Mouse (Mus musculus) monocyte, adult 2 months (primary cell): Measurements from ENCODE around the gene Gm37240.

Experiments used
- DNase-seq, 2 experiments: peaks; one replicate each; pipeline ENCODE4 v3.0.0; 2022; ENCODE audit warnings: low spot score in 2 of 2, low read depth in 1 of 2

Gene Gm37240

DNA sequence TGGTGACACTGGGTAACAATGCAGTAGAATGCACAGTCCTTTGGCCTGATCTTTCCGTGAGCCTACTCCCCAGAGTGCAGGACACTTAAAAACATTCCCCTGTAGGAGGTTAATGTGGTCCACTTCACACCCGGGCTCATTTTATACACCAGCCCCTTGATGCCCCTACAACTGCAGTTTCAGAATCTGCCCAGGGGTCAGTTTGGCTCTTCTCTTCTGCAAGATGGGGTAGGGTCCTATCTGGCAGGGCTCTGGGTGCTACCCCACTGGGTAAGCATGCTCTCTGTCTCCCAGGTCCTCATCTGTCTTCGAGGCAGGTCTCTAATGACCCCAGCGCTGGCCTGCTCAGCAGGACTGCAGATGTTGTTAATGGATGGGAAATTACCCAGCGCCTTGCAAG, 783.0 kb downstream of the Gm37240 start:
- DNase-seq: no peak

- DNase-seq: no peak
These were observed 806.3 kb downstream of the Gm37240 start for GRCm38 (mm10) chr3:85080882-85081558.

DNA sequence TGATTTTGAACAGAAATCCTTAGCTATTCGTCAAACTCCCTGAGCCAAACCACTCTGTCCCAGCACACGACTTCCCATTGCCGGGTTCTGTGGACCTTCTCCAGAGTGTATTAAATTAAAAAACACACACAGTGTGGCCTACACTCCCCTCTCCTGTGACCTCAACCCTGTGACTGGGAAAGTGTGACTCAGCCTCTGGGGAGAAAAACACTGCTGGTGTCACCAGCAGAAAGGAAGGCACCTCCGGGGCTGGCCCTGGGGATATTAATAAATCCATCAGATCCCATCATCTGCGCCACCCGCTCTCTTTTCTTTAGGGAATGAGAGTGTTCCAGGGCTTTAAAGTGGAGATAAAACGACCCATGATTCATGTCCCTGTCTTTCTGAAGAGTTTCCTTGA, 823.2 kb downstream of the Gm37240 start:
- DNase-seq: no peak

GRCm38 (mm10) chr3:85060153-85060552, 827.2 kb downstream of the Gm37240 start:
- DNase-seq: no peak

GRCm38 (mm10) chr3:85057245-85057644, 830.1 kb downstream of the Gm37240 start:
- DNase-seq: no peak

GRCm38 (mm10) chr3:85053526-85053925, 833.8 kb downstream of the Gm37240 start:
- DNase-seq: no peak

- DNase-seq: no peak
These were observed 835.1 kb downstream of the Gm37240 start for GRCm38 (mm10) chr3:85052196-85052595.

DNA sequence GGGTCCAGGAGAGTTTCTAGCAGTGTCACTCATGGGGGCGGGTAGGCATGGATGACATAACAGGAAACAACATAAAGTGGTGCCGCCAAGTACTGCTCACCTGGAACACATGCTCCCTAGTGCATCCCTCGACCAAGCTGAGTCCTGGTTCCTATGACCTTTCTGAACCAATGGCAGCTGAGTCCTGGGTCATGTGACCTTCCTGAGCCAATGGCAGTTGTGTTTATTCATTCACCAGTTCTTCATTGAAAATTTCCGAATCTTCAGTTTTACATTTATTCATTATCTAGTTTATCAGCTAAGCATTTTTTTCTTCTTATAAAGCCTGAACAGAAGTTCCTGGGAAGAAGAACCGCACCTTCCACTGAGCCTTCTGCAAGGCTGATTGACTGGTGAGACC, 838.7 kb downstream of the Gm37240 start:
- DNase-seq: no peak

DNA sequence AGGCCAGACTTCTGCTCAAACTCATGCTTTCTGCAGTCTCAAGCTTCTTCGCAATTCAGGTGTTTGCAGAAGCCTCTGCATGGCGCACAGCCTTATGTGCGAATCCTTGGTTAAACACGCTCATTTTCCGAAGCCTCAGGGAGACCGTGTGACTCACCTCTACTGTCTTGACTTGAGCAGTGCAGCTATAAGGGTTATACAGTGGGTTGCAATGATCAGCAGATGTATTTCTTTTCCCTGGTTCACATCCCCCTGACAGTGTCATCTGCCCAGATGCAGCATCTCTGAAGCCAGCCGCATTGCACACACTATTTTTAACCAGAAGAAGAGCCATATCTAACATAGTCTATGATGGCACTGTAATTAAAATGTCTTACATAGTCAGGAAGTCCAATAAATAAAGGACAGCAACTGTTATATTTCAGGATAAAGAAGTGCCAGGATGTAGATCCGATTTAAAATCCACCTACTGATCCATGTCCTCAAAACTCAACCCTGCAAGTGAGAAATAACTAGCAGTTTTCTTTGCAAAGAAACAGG, 843.6 kb downstream of the Gm37240 start:
- no peak for DNase-seq

GRCm38 (mm10) chr3:85042126-85042525, 845.2 kb downstream of the Gm37240 start:
- no peak for DNase-seq

GRCm38 (mm10) chr3:85029141-85029540, 858.2 kb downstream of the Gm37240 start:
- no peak for DNase-seq

DNA sequence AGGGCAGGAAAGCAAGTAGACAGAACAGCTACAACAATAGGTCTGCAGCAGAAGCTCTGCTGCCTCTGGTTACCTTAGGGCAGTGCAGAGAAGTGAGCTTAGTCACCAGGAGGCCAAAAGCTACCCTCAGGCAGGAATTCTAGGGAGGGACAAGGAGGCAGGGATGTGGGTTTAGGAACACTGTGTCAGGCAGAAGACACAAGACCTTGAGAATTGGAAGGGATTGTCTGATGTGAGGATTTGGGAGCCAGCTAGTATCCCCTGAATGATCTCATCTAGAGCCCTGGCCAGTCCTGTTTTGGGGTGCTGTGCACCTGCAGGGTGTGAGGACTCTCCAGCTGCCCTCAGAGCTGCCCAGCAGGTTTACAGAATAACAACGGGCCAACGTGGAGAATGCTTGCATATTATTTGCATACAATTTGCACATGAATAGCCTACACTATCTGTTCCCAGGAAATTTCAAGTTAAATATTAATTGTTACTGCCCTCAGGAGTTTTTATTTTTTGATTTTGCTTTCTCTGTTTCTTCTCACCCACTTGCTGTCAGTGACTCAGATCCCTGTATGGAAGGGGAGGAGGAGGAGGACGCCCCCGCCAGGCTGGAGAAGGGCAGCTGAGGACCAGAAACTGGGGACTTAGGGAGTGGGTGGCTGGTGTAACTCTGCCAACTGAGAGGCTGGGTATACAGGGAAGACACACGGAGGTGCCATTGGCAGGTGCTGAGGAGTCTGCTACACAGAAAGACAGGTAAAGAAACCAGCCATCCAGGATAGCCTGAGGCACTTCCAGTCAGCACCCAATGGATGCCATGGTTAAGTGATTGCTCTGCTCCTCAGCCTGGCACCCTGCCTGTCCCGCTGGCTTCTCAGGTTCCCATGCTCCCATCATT, 862.3 kb downstream of the Gm37240 start:
- no peak for DNase-seq

GRCm38 (mm10) chr3:85024237-85024636, 863.1 kb downstream of the Gm37240 start:
- DNase-seq: no peak

DNA sequence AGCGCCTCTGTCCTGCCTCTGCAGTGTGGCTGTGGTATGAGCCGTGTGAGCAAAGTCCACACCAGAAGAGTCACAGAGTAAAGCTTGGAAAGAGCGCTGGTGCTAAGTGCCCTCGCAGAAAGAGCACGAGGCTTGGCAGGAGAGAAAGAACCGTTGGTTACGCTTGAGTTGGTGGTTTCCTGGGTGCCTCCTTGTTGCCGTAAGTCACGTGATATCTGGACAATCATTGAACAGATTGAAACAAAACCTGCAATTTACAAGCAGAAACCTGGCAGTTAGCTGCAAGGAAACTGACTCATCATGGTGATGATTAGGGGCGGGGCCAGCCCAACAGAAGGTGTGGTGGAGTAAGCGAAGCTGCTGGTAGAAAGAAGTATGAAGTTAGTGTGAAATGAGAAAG, 864.5 kb downstream of the Gm37240 start:
- DNase-seq: no peak

DNA sequence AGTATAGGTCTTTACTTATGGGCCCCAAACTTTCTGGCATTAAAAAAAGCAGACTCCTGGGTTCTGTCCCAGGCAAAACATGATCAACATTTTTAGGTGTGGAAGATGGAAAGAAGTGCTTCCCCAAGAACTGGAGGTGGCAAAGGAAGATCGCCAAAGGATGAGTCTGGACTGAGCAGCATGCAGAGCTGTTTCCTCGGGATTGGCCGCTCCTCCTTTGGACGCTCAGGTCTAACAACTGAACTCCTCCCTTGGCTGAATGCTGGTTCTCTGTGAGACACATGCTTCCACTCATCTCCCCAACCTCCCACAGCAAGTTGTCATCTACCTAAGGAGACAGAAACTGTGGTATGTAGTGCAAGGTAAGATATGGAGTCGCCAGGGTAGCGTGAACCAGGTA, 865.5 kb downstream of the Gm37240 start:
- no peak for DNase-seq

DNA sequence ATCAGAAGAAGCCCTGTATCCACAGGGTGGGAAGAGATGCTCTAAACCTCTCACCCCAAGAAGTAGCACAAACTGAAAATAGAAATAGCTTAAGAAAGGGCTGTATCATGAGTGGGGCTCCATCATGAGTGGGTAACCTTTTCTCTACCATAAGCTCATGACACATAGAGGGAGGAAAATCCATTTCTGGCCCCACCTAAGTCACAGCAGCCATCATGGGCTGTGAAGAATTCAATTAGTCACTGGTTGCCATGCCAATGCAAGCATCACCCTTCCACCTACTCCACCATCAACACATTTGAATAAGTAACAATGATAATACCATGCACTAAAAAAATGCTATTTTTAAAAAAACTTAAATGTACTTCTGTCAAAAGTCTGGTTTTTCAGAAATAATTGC, 867.2 kb downstream of the Gm37240 start:
- no peak for DNase-seq

DNA sequence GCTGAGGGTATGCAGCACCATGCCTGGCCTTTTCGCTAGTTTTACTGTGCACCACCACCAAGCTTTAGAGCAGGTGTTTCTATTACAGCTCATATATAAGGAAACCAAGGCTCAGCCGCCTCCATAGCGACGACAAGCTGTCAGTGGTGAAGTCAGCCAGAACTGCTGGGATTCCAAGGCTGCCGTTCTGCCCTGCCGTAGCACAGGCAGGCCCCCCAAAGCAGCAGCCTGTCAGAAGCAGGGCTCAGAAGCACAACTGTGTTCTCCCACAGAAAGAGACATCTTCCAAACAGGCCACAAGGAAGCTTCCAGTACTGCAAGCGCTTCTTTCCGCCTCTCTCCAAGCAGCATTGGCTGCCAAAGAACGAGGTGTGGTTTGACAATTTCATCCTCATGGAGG, 871.7 kb downstream of the Gm37240 start:
- no peak for DNase-seq

DNA sequence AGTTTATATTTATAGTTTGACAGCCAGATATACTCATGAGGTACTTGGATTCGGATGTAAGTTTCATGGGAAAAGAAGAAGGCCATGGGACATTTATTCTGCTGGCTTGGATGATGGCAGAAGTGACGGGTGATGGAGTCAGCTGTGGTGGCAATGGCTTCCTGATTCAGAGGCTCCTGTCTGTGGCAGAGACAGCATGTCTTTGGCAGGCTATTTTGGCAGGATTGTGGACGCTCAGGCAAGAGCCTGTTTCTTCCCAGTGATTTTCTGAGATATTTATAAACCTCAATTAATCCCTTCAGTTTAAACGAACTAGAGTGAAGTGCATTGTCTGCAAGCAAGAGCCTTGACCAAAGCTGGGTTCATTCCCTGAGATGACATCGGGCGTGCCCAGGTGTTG, 874.4 kb downstream of the Gm37240 start:
- DNase-seq: no peak

- no peak for DNase-seq
These were observed 882.1 kb downstream of the Gm37240 start for GRCm38 (mm10) chr3:85005257-85005656.

- DNase-seq: no peak
These were observed 898.4 kb downstream of the Gm37240 start for GRCm38 (mm10) chr3:84988880-84989279.

DNA sequence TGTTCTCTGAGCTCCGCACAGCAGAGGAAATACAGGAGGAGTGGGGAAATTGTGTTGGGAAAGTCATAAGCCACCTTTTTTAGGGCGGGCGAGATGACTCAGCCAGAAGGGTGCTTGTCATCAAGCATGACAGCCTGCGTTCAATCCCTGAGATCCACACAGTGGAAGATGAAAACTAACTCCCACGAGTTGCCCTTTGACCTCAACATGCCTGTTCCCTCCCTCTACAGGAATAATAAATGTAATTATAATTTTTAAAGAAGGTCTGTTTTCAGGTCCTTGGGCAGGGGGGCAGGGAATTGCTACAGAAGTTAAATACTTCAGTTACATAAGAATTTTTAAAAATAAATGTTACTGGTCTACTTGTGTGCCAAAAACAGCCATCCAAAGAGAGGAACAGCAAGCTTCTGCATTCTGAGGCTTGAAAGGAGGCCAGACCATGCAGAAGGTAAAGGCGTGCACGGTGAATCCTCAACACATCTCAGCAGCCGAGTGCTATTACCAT, 902.1 kb downstream of the Gm37240 start:
- DNase-seq: no peak

DNA sequence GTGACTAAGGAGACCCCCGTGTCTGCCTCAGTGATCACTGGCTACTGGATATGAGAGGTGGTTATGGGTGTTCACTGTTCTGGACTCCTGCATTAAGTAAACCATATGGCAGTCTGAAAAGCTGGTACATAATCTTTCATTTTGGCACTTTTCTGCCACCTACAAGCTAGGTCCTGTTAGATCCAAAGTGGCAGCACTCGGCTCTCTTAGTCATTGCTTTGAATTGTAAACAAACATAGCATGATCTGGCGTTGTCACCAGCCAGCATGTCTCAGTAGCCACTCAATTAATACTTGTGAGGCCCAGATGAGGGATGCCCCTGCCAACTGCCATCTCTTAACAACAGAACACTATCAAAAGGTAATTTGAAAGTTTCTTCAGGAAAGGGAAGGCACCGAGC, 904.6 kb downstream of the Gm37240 start:
- DNase-seq: no peak
